Mouse (Mus musculus) kidney, postnatal 10 days (tissue): ENCODE measurements around the gene Gm20458.

Source experiments
- DNase-seq: peaks from one replicate; pipeline ENCODE4 v3.0.0; 2021; ENCODE audit warnings: mixed read lengths

Gene Gm20458

GRCm38 (mm10) chr2:164453887-164454500 is 6.8 kb upstream of the Gm20458 start:
- DNase-seq = no peak

GRCm38 (mm10) chr2:164454846-164455245 is 5.9 kb upstream of the Gm20458 start:
- DNase-seq = peak; percentile 82

GRCm38 (mm10) chr2:164455421-164456190 is 5.2 kb upstream of the Gm20458 start:
- DNase-seq = peak; percentile 35

GRCm38 (mm10) chr2:164456413-164456812 is 4.4 kb upstream of the Gm20458 start:
- DNase-seq = no peak

GRCm38 (mm10) chr2:164456864-164457300 is 3.9 kb upstream of the Gm20458 start, which contains the start of gene Sys1:
Gene Sys1, plus strand, starts transcription at chr2:164456964.
- peak; percentile 40 for DNase-seq

- peak; percentile 70 for DNase-seq
Measured at GRCm38 (mm10) chr2:164457942-164458341, 2.8 kb upstream of the Gm20458 start.

GRCm38 (mm10) chr2:164458535-164458934 is 2.2 kb upstream of the Gm20458 start:
- no peak for DNase-seq

- no peak for DNase-seq
Measured at GRCm38 (mm10) chr2:164465161-164465560, 4.4 kb downstream of the Gm20458 start.

- no peak for DNase-seq
Measured at GRCm38 (mm10) chr2:164466787-164467186, 6.0 kb downstream of the Gm20458 start.

GRCm38 (mm10) chr2:164470254-164470653 is 9.5 kb downstream of the Gm20458 start:
- peak; percentile 81 for DNase-seq

GRCm38 (mm10) chr2:164473624-164474023 is 12.9 kb downstream of the Gm20458 start, which contains the start of gene Trp53tg5:
Gene Trp53tg5, minus strand, starts transcription at chr2:164473724.
- DNase-seq = no peak

GRCm38 (mm10) chr2:164485681-164486257 is 25.0 kb downstream of the Gm20458 start, which contains the start of gene Dbndd2:
Gene Dbndd2, plus strand, starts transcription at chr2:164486106.
- DNase-seq = peak; percentile 84

- peak; percentile 86 for DNase-seq
Measured at GRCm38 (mm10) chr2:164486258-164487114, 25.7 kb downstream of the Gm20458 start.

- no peak for DNase-seq
Measured at GRCm38 (mm10) chr2:164487115-164487527, 26.4 kb downstream of the Gm20458 start.

- no peak for DNase-seq
Measured at GRCm38 (mm10) chr2:164487812-164488211, 27.0 kb downstream of the Gm20458 start.

- DNase-seq = no peak
Measured at GRCm38 (mm10) chr2:164494126-164494525, 33.4 kb downstream of the Gm20458 start.

- DNase-seq = no peak
Measured at GRCm38 (mm10) chr2:164496331-164496730, 35.6 kb downstream of the Gm20458 start.

GRCm38 (mm10) chr2:164496847-164497690 is 36.3 kb downstream of the Gm20458 start, which contains the start of gene Pigt:
Gene Pigt, plus strand, starts transcription at chr2:164497520.
- peak; percentile 92 for DNase-seq

- no peak for DNase-seq
Measured at GRCm38 (mm10) chr2:164497691-164498268, 37.0 kb downstream of the Gm20458 start.

GRCm38 (mm10) chr2:164499317-164499716 is 38.5 kb downstream of the Gm20458 start:
- DNase-seq = no peak

GRCm38 (mm10) chr2:164500511-164500910 is 39.7 kb downstream of the Gm20458 start:
- DNase-seq = peak; percentile 37
